Mouse (Mus musculus): ENCODE measurements around the gene Mia2. TPM values are rescaled to one million over a fixed set of nuclear protein-coding genes. Genes with fewer than 3 reads are reported as not detected.

Gene Mia2
- polyA plus RNA-seq, 1 experiment from 2014 or later, result 49.3 TPM

DNA sequence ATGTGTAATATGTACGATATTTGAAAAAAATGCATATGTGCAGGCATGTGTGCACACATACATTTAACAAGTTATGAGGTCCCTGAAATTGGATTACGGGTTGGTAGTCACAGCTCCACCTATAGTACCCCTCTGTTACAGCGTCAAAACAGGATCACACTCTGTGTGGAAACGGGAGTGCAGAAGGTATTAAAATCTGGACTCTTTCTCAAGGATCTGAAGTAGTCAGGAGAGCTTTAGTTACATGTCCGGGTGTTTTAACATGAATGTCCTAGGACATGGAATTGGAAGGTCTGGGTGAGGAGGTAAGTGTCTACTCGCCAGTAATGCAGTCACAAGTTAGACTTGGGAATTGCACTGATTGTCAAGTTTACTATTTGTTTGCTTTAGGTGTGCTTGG, 34.0 kb downstream of the Mia2 start:
- Histone ChIP-seq H3K4me1 (ENCODE audit: insufficient read depth) (peaks cover 11% of the 10 kb centered on the region), H3K9me3 (ENCODE audit: low read depth, low read length) (no peaks in the 10 kb centered on the region), H3K36me3 (ENCODE audit: insufficient read depth) (no peaks in the 10 kb centered on the region), H3K4me3 (ENCODE audit: low read depth, low read length) (peak overlapping the region; percentile 83), H3K27ac (ENCODE audit: low read depth) (no peak overlapping the region), H3K4me2 (peak overlapping the region; percentile 85), H3K27me3 (ENCODE audit: insufficient read depth, low read length) (no peaks in the 10 kb centered on the region), H3K9ac (peak overlapping the region; percentile 24)
- WGBS, result 7% methylated on average over 6 of the region's 6 CpGs
- DNase-seq, result peak; percentile 85
- ATAC-seq (ENCODE audit: insufficient read depth), result 0 out of 2 replicates have a peak, but pooled peaks have one; percentile 18
- peak; percentile 54 for TF ChIP-seq CTCF (IDR thresholded peaks at IDR 0.05; ENCODE audit: low read depth)

DNA sequence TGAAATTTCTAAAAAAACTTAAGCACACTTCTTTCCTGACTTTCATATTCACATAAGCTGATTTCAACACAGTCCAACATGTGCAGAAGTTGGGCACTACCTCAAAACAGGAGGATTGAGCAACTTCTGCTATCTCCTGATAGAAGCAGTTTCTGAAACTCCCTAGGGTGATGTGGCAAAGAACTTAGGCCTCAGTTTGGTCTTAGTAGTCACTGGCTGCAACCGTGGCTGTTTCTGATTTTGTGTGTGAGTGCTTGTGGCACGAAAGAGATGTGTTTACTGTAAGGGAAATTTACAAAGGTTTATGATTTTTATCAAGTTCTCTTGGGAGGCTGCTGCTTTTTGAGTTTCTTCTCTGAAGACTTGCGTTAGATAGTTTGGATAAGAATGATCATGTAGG, 34.6 kb downstream of the Mia2 start:
- H3K27me3 ChIP-seq (ENCODE audit: insufficient read depth, low read length), result no peaks in the 10 kb centered on the region
- WGBS, result 0% methylated on average over 3 of the region's 3 CpGs
- ATAC-seq (ENCODE audit: insufficient read depth), result no peak

DNA sequence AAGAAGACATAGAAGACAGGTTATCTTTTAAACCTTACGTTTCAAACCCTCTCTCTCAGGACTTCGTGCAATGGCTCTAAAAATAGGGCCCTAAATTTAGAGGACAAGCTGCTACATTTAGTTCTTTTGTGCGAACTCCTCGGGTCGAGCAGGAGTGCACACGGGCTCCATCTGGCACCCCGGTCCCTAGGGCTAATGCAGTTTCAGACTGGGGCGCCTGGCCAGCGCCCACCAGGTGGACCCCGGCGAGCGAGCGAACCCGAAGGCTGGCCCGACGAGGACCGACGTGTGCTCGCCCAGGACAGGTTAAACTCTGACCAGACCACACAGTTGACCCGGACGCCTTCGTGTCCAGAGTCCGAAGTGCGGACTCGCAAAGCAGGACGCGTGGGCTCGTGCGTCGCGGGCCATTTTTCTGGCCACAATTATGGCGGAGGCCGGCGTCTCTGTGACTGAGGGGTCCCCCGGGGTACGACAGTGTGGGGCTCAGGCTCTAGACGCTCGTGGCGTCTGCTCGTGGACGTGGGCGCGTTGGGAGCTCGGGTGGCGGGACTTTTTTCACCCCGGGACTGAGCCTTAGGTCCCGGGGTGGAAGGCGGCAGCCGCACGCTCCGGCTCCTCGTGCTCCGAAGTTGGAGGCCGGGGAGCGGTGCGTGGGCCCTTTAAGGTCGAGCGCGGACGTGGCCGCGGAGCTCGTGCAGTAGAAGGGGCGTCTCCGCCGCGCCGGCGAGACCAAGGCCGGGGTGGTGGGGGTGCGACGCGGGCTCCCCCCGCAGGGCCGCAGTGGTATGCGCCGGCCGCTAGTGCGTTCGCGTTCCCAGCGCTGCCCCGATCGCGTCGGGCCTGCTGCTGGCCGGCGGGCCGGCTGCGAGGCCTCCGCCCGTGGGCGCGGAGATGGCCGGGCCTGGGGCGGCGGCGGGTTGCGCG, 35.3 kb downstream of the Mia2 start:
- H3K9ac ChIP-seq, result peak overlapping the region; percentile 92
- H3K4me2 ChIP-seq, result peak overlapping the region; percentile 85
- no peaks in the 10 kb centered on the region for H3K27me3 ChIP-seq (ENCODE audit: insufficient read depth, low read length)
- no peaks in the 10 kb centered on the region for H3K9me3 ChIP-seq (ENCODE audit: low read depth, low read length)
- H3K4me3 ChIP-seq (ENCODE audit: low read depth, low read length), result peak overlapping the region; percentile 83
- H3K27ac ChIP-seq (ENCODE audit: low read depth), result peak overlapping the region; percentile 96
- peak; percentile 15; the same call in 1 of the 2 replicates for TF ChIP-seq CTCF (IDR thresholded peaks at IDR 0.05; ENCODE audit: low read depth)
- DNase-seq (peak; percentile 94), ATAC-seq (ENCODE audit: insufficient read depth) (peak; percentile 97)
- H3K36me3 ChIP-seq (ENCODE audit: insufficient read depth), result no peaks in the 10 kb centered on the region
- WGBS, result under 1% methylated on average over 100 of the region's 100 CpGs
- H3K4me1 ChIP-seq (ENCODE audit: insufficient read depth), result peaks cover 11% of the 10 kb centered on the region

More for the DNA sequence above, 34.6 kb downstream of the Mia2 start:
- Histone ChIP-seq H3K4me1 (ENCODE audit: insufficient read depth) (peaks cover 11% of the 10 kb centered on the region), H3K9ac (peak overlapping the region; percentile 92), H3K4me3 (ENCODE audit: low read depth, low read length) (peak overlapping the region; percentile 83), H3K36me3 (ENCODE audit: insufficient read depth) (no peaks in the 10 kb centered on the region), H3K27ac (ENCODE audit: low read depth) (peak overlapping the region; percentile 96), H3K9me3 (ENCODE audit: low read depth, low read length) (no peaks in the 10 kb centered on the region), H3K4me2 (peak overlapping the region; percentile 85)
- TF ChIP-seq CTCF (IDR thresholded peaks at IDR 0.05; ENCODE audit: low read depth), result no peak
- DNase-seq, result peak; percentile 62

DNA sequence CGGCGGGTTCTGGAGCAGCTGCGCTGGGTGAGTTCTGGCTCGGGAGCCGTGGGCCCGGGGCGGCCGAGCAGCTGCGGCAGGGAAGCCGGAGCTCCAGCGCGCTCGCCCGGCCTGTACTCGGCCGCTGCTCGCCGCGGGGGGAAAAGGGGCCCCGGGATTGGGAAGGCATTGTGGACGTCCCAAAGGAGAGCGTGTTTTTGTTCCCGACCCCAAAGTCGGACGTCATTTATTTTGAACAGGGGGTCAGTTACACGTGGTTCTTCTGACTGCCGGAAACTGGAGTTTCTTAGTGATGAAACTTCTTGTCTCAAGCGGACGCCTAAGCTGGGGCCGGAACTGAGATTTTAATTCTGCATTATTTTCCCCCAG, 36.0 kb downstream of the Mia2 start:
- Histone ChIP-seq H3K36me3 (ENCODE audit: insufficient read depth) (no peaks in the 10 kb centered on the region), H3K4me3 (ENCODE audit: low read depth, low read length) (peak overlapping the region; percentile 83), H3K9ac (peak overlapping the region; percentile 92), H3K4me2 (peak overlapping the region; percentile 85), H3K4me1 (ENCODE audit: insufficient read depth) (peaks cover 11% of the 10 kb centered on the region), H3K27me3 (ENCODE audit: insufficient read depth, low read length) (no peaks in the 10 kb centered on the region), H3K27ac (ENCODE audit: low read depth) (peak overlapping the region; percentile 96), H3K9me3 (ENCODE audit: low read depth, low read length) (no peaks in the 10 kb centered on the region)
- DNase-seq, result peak; percentile 78
- no peak for TF ChIP-seq CTCF (IDR thresholded peaks at IDR 0.05; ENCODE audit: low read depth)
- ATAC-seq (ENCODE audit: insufficient read depth), result peak; percentile 60
- WGBS, result under 1% methylated on average over 30 of the region's 30 CpGs

DNA sequence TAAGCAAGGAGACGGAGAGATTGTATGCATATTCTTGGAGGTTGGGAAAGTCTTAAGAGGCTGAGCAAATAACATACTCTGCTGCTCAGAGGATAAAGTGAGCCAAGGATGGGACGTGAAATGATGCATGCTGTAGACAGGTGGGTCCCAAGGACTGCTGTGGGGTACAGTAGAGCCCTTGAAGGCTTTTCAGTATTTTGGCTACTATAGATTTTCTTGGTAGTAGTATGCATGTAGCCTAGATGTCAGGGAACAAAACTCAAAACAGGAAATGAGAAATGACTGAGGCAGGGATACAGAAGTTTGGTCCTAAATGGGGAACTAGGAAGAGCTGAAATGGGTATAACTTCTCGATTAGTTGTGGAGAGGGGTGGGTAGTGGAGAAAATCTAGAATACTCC, 36.9 kb downstream of the Mia2 start:
- peak overlapping the region; percentile 92 for H3K9ac ChIP-seq
- no peak overlapping the region for H3K27ac ChIP-seq (ENCODE audit: low read depth)
- 33% methylated on average over 3 of the region's 3 CpGs for WGBS

DNA sequence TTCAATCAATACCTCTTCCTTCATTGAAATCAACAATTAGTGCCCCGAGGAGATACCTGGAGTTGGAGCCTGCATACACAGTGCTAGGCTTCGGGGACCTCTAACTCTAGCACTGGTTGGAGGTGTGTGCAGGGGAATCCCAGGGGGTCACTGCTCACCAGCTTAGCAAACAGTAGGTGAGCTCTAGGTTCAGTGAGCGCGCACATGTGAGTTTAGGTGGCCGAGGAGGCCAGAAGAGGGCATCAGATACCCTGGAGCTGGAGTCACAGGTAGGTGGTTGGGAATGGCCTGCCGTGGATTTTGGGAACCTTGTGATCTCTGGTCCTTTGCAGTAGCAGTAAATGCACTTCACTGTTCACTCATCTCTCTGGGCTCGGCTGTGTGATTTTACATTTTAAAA, 37.3 kb downstream of the Mia2 start:
- no peak; the same call in 1 of the 2 replicates for TF ChIP-seq CTCF (IDR thresholded peaks at IDR 0.05; ENCODE audit: low read depth)
- Histone ChIP-seq H3K4me3 (ENCODE audit: low read depth, low read length) (no peak overlapping the region), H3K9me3 (ENCODE audit: low read depth, low read length) (no peaks in the 10 kb centered on the region), H3K4me1 (ENCODE audit: insufficient read depth) (peaks cover 11% of the 10 kb centered on the region), H3K4me2 (peak overlapping the region; percentile 85), H3K27me3 (ENCODE audit: insufficient read depth, low read length) (no peaks in the 10 kb centered on the region), H3K27ac (ENCODE audit: low read depth) (no peak overlapping the region), H3K36me3 (ENCODE audit: insufficient read depth) (peaks cover 8% of the 10 kb centered on the region; the same call in 1 of the 2 replicates), H3K9ac (no peak overlapping the region; the same call in 1 of the 2 replicates)
- no peak for ATAC-seq (ENCODE audit: insufficient read depth)
- no peak for DNase-seq
- WGBS, result 68% methylated on average over 7 of the region's 7 CpGs

More for the DNA sequence above, 36.9 kb downstream of the Mia2 start:
- H3K9me3 ChIP-seq (ENCODE audit: low read depth, low read length), result no peaks in the 10 kb centered on the region
- no peaks in the 10 kb centered on the region for H3K27me3 ChIP-seq (ENCODE audit: insufficient read depth, low read length)
- H3K4me3 ChIP-seq (ENCODE audit: low read depth, low read length), result peak overlapping the region; percentile 83
- peaks cover 4% of the 10 kb centered on the region; the same call in 1 of the 2 replicates for H3K36me3 ChIP-seq (ENCODE audit: insufficient read depth)
- DNase-seq, result peak; percentile 5
- no peak for TF ChIP-seq CTCF (IDR thresholded peaks at IDR 0.05; ENCODE audit: low read depth)
- H3K4me2 ChIP-seq, result peak overlapping the region; percentile 85
- ATAC-seq (ENCODE audit: insufficient read depth), result no peak
- peaks cover 11% of the 10 kb centered on the region for H3K4me1 ChIP-seq (ENCODE audit: insufficient read depth)

DNA sequence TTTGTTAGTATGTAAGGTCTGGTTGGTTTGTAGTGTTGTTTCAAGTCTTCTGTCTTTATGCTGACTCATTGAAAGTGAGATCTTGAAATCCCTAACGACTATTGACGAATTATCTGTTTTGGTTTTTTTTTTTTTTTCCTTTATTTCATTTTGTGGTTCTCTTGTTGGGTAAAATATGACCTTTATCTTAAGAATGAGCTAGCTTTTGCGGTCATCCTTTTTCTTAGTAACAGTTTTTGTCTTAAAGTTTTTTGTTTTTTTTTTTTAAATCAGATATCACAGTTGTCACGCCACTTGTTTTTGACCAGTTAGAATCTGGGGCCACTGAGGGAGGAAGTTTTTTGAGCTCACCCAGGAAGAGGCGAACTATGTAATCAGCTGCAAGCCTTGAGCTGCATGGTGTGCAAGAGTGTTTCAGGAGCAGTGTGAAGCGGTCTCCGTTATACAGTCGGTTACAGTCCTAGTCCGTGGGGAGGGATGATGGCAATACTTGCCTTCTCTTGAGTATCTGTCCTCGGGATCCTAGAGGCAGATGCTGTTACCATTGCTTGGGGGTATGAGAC, 37.9 kb downstream of the Mia2 start:
- no peak for ATAC-seq (ENCODE audit: insufficient read depth)
- Histone ChIP-seq H3K9me3 (ENCODE audit: low read depth, low read length) (no peaks in the 10 kb centered on the region), H3K4me2 (peak overlapping the region; percentile 85; the same call in 1 of the 2 replicates), H3K27ac (ENCODE audit: low read depth) (no peak overlapping the region), H3K36me3 (ENCODE audit: insufficient read depth) (peaks cover 12% of the 10 kb centered on the region), H3K27me3 (ENCODE audit: insufficient read depth, low read length) (no peaks in the 10 kb centered on the region), H3K4me1 (ENCODE audit: insufficient read depth) (peaks cover 11% of the 10 kb centered on the region), H3K4me3 (ENCODE audit: low read depth, low read length) (no peak overlapping the region), H3K9ac (no peak overlapping the region)
- TF ChIP-seq CTCF (IDR thresholded peaks at IDR 0.05; ENCODE audit: low read depth), result no peak
- no peak for DNase-seq
- WGBS, result 85% methylated on average over 10 of the region's 10 CpGs
